Mouse (Mus musculus): ENCODE measurements around the gene Dpf1. TPM values are rescaled to one million over a fixed set of nuclear protein-coding genes. Genes with fewer than 3 reads are reported as not detected.

Dpf1 gene
- total and polyA plus RNA-seq, 3 experiments = 9.4 to 47.4 (median 23.8) TPM

- no peak for ATAC-seq (ENCODE audit: extremely low read depth, insufficient number of reproducible peaks, low FRiP score, poor library complexity, severe bottlenecking)
- H3K27me3 ChIP-seq (ENCODE audit: insufficient read depth, low read length) = no peaks in the 10 kb centered on the region
- peaks cover 3% of the 10 kb centered on the region; the same call in 1 of the 2 replicates for H3K4me1 ChIP-seq (ENCODE audit: insufficient read depth, low read depth, low read length)
- no peaks in the 10 kb centered on the region for H3K9me3 ChIP-seq (replicated peaks)
- H3K4me3 ChIP-seq (ENCODE audit: low read depth, low read length) = no peak overlapping the region
- no peak for DNase-seq (ENCODE audit: low spot score)
- H3K36me3 ChIP-seq (replicated peaks) = peaks cover 78% of the 10 kb centered on the region
- no peak for TF ChIP-seq POLR2AphosphoS5 (IDR thresholded peaks at IDR 0.05; ENCODE audit: insufficient replicate concordance, low read depth, low read length)
- TF ChIP-seq TAL1 (conservative IDR thresholded peaks at IDR 0.05; ENCODE audit: low read depth, low read length) = no peak
- no peak for TF ChIP-seq CTCF (IDR thresholded peaks at IDR 0.05; ENCODE audit: low read depth, low read length)
- no peak for TF ChIP-seq GATA1 (IDR thresholded peaks at IDR 0.05; ENCODE audit: borderline replicate concordance, low read length)
- TF ChIP-seq GATA2 (IDR thresholded peaks at IDR 0.05; ENCODE audit: borderline replicate concordance, low read depth, low read length) = no peak
Measured at GRCm38 (mm10) chr7:29263831-29264230, 39.9 kb upstream of the Dpf1 start.

- TF ChIP-seq GATA2 (IDR thresholded peaks at IDR 0.05; ENCODE audit: borderline replicate concordance, low read depth, low read length) (no peak), TAL1 (conservative IDR thresholded peaks at IDR 0.05; ENCODE audit: low read depth, low read length) (no peak), GATA1 (IDR thresholded peaks at IDR 0.05; ENCODE audit: borderline replicate concordance, low read length) (no peak), CTCF (IDR thresholded peaks at IDR 0.05; ENCODE audit: low read depth, low read length) (no peak)
- no peaks in the 10 kb centered on the region for H3K27me3 ChIP-seq (ENCODE audit: insufficient read depth, low read length)
- no peak for ATAC-seq (ENCODE audit: extremely low read depth, insufficient number of reproducible peaks, low FRiP score, poor library complexity, severe bottlenecking)
- no peaks in the 10 kb centered on the region for H3K9me3 ChIP-seq (replicated peaks)
- no peak overlapping the region for H3K4me3 ChIP-seq (ENCODE audit: low read depth, low read length)
- no peak for DNase-seq (ENCODE audit: low spot score)
- H3K4me1 ChIP-seq (ENCODE audit: insufficient read depth, low read depth, low read length) = no peaks in the 10 kb centered on the region
- peaks cover 72% of the 10 kb centered on the region for H3K36me3 ChIP-seq (replicated peaks)
Measured at GRCm38 (mm10) chr7:29265636-29266035, 38.1 kb upstream of the Dpf1 start.

GRCm38 (mm10) chr7:29266931-29267330 lies 36.8 kb upstream of the Dpf1 start:
- Histone ChIP-seq H3K9me3 (replicated peaks) (no peaks in the 10 kb centered on the region), H3K36me3 (replicated peaks) (peaks cover 76% of the 10 kb centered on the region), H3K4me3 (ENCODE audit: low read depth, low read length) (no peak overlapping the region), H3K4me1 (ENCODE audit: insufficient read depth, low read depth, low read length) (peaks cover 2% of the 10 kb centered on the region), H3K27me3 (ENCODE audit: insufficient read depth, low read length) (no peaks in the 10 kb centered on the region)
- DNase-seq (ENCODE audit: low spot score) (no peak), ATAC-seq (ENCODE audit: extremely low read depth, insufficient number of reproducible peaks, low FRiP score, poor library complexity, severe bottlenecking) (no peak)
- TF ChIP-seq CTCF (IDR thresholded peaks at IDR 0.05; ENCODE audit: low read depth, low read length) = no peak
- no peak for TF ChIP-seq POLR2AphosphoS5 (IDR thresholded peaks at IDR 0.05; ENCODE audit: insufficient replicate concordance, low read depth, low read length)
- no peak for TF ChIP-seq GATA1 (IDR thresholded peaks at IDR 0.05; ENCODE audit: borderline replicate concordance, low read length)
- TF ChIP-seq GATA2 (IDR thresholded peaks at IDR 0.05; ENCODE audit: borderline replicate concordance, low read depth, low read length) = no peak
- no peak for TF ChIP-seq TAL1 (conservative IDR thresholded peaks at IDR 0.05; ENCODE audit: low read depth, low read length)

- no peaks in the 10 kb centered on the region for H3K9me3 ChIP-seq (replicated peaks)
- ATAC-seq (ENCODE audit: extremely low read depth, insufficient number of reproducible peaks, low FRiP score, poor library complexity, severe bottlenecking) (no peak), DNase-seq (ENCODE audit: low spot score) (no peak)
- no peaks in the 10 kb centered on the region for H3K27me3 ChIP-seq (ENCODE audit: insufficient read depth, low read length)
- H3K36me3 ChIP-seq (replicated peaks) = peaks cover 69% of the 10 kb centered on the region
- H3K4me3 ChIP-seq (ENCODE audit: low read depth, low read length) = no peak overlapping the region
- TF ChIP-seq POLR2AphosphoS5 (IDR thresholded peaks at IDR 0.05; ENCODE audit: insufficient replicate concordance, low read depth, low read length) (no peak), TAL1 (conservative IDR thresholded peaks at IDR 0.05; ENCODE audit: low read depth, low read length) (no peak), GATA2 (IDR thresholded peaks at IDR 0.05; ENCODE audit: borderline replicate concordance, low read depth, low read length) (no peak), GATA1 (IDR thresholded peaks at IDR 0.05; ENCODE audit: borderline replicate concordance, low read length) (no peak), CTCF (IDR thresholded peaks at IDR 0.05; ENCODE audit: low read depth, low read length) (no peak)
- H3K4me1 ChIP-seq (ENCODE audit: insufficient read depth, low read depth, low read length) = peaks cover 4% of the 10 kb centered on the region
Measured at GRCm38 (mm10) chr7:29270445-29270844, 33.3 kb upstream of the Dpf1 start.

- Histone ChIP-seq H3K27me3 (ENCODE audit: insufficient read depth, low read length) (no peaks in the 10 kb centered on the region), H3K36me3 (replicated peaks) (peaks cover 69% of the 10 kb centered on the region), H3K4me3 (ENCODE audit: low read depth, low read length) (no peak overlapping the region), H3K9me3 (replicated peaks) (no peaks in the 10 kb centered on the region), H3K4me1 (ENCODE audit: insufficient read depth, low read depth, low read length) (peaks cover 8% of the 10 kb centered on the region)
- no peak for TF ChIP-seq POLR2AphosphoS5 (IDR thresholded peaks at IDR 0.05; ENCODE audit: insufficient replicate concordance, low read depth, low read length)
- no peak for TF ChIP-seq CTCF (IDR thresholded peaks at IDR 0.05; ENCODE audit: low read depth, low read length)
- no peak for TF ChIP-seq GATA2 (IDR thresholded peaks at IDR 0.05; ENCODE audit: borderline replicate concordance, low read depth, low read length)
- no peak for TF ChIP-seq TAL1 (conservative IDR thresholded peaks at IDR 0.05; ENCODE audit: low read depth, low read length)
- no peak for TF ChIP-seq GATA1 (IDR thresholded peaks at IDR 0.05; ENCODE audit: borderline replicate concordance, low read length)
- ATAC-seq (ENCODE audit: extremely low read depth, insufficient number of reproducible peaks, low FRiP score, poor library complexity, severe bottlenecking) (no peak), DNase-seq (ENCODE audit: low spot score) (no peak)
Measured at GRCm38 (mm10) chr7:29271687-29272465, 31.9 kb upstream of the Dpf1 start.

- ATAC-seq (ENCODE audit: extremely low read depth, insufficient number of reproducible peaks, low FRiP score, poor library complexity, severe bottlenecking) = no peak
- peaks cover 31% of the 10 kb centered on the region for H3K4me1 ChIP-seq (ENCODE audit: insufficient read depth, low read depth, low read length)
- TF ChIP-seq GATA1 (IDR thresholded peaks at IDR 0.05; ENCODE audit: borderline replicate concordance, low read length) = no peak
- no peak for TF ChIP-seq CTCF (IDR thresholded peaks at IDR 0.05; ENCODE audit: low read depth, low read length)
- no peak for TF ChIP-seq POLR2AphosphoS5 (IDR thresholded peaks at IDR 0.05; ENCODE audit: insufficient replicate concordance, low read depth, low read length)
- TF ChIP-seq GATA2 (IDR thresholded peaks at IDR 0.05; ENCODE audit: borderline replicate concordance, low read depth, low read length) = no peak
- no peak for TF ChIP-seq TAL1 (conservative IDR thresholded peaks at IDR 0.05; ENCODE audit: low read depth, low read length)
- no peak overlapping the region for H3K4me3 ChIP-seq (ENCODE audit: low read depth, low read length)
- H3K36me3 ChIP-seq (replicated peaks) = peaks cover 63% of the 10 kb centered on the region
- H3K9me3 ChIP-seq (replicated peaks) = no peaks in the 10 kb centered on the region
- H3K27me3 ChIP-seq (ENCODE audit: insufficient read depth, low read length) = no peaks in the 10 kb centered on the region
- DNase-seq (ENCODE audit: low spot score) = no peak
Measured at GRCm38 (mm10) chr7:29276715-29277114, 27.0 kb upstream of the Dpf1 start.

Measured in G1E (cell line).